In the genomic region with DNA sequence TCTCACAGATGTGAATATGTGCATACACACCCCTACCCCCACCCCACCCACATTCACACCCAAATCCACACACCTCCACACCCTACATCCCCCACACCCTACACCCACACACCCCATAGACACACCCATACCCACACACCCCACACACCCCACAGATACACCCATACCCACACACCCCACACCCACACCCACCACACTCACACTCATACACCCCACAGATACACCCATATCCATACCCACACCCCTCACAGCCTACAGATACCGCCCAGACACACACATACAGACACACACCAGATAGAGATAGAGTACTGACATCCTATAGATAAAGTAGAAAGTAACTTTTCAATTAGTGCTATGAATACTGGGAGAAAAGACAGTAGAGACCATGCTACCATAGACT, we compare ENCODE assay signal across 26 mouse cellular contexts.
"Had no signal": no experiment of that assay in that cellular context is flagged by ENCODE, and none has a peak within 500 bp of the region (broad histone marks: within the 10 kb centered on the region; RNA-seq: fewer than 3 reads in every experiment).

No protein-coding gene starts in this region.

- H3K9ac ChIP-seq: heart, embryonic 12.5 days; hindbrain, embryonic 12.5 days; hindbrain, embryonic 14.5 days; intestine, embryonic 15.5 days; limb, embryonic 12.5 days; liver, embryonic 13.5 days had no signal

- H3K27ac ChIP-seq: gastrocnemius, adult 2 months; heart, adult 2 months; heart, embryonic 10.5 days; hindbrain, embryonic 12.5 days; hindbrain, embryonic 14.5 days; intestine, embryonic 15.5 days; layer of hippocampus, adult 2 months; left cerebral cortex, adult 2 months; limb, embryonic 10.5 days; limb, embryonic 12.5 days; liver, embryonic 13.5 days had no signal

- H3K36me3 ChIP-seq: heart, embryonic 10.5 days; heart, embryonic 12.5 days; hindbrain, embryonic 12.5 days; intestine, embryonic 15.5 days; limb, embryonic 10.5 days; limb, embryonic 12.5 days; liver, embryonic 13.5 days had no signal

- DNase-seq: gastrocnemius, adult 2 months; gastrocnemius, postnatal 10 days; gastrocnemius, postnatal 25 days; heart, adult 2 months; heart, postnatal 10 days; heart, postnatal 4 days; kidney, adult 18-20 months; kidney, adult 8-10 months; kidney, postnatal 10 days; kidney, postnatal 25 days; kidney, postnatal 4 days; liver; liver, embryonic 13.5 days had no signal

- H3K4me3 ChIP-seq: gastrocnemius, adult 2 months; heart, adult 2 months; heart, embryonic 10.5 days; heart, embryonic 12.5 days; hindbrain, embryonic 12.5 days; intestine, embryonic 15.5 days; layer of hippocampus, adult 2 months; left cerebral cortex, adult 2 months; limb, embryonic 10.5 days; limb, embryonic 12.5 days; liver, embryonic 13.5 days had no signal

- ATAC-seq: hindbrain, embryonic 16.5 days; inflammation-experienced regulatory T-cells, adult 6 months; intestine, embryonic 15.5 days; intestine, postnatal 0 days had no signal

- H3K4me2 ChIP-seq: heart, embryonic 12.5 days; hindbrain, embryonic 12.5 days; hindbrain, embryonic 14.5 days; intestine, embryonic 15.5 days; limb, embryonic 12.5 days; liver, embryonic 11.5 days; liver, embryonic 13.5 days had no signal

- H3K27me3 ChIP-seq: heart, embryonic 12.5 days; hindbrain, embryonic 12.5 days; intestine, embryonic 15.5 days; limb, embryonic 12.5 days; liver, embryonic 13.5 days had no signal

- H3K4me1 ChIP-seq: heart, embryonic 10.5 days; heart, embryonic 12.5 days; hindbrain, embryonic 12.5 days; intestine, embryonic 15.5 days; limb, embryonic 12.5 days; liver, embryonic 13.5 days had no signal

- H3K9me3 ChIP-seq: heart, embryonic 10.5 days; heart, embryonic 12.5 days; hindbrain, embryonic 12.5 days; intestine, embryonic 15.5 days; limb, embryonic 10.5 days; limb, embryonic 12.5 days; liver, embryonic 13.5 days had no signal
